Mouse (Mus musculus) left cerebral cortex, adult 11 months (tissue): ENCODE results near the gene Nrxn3.
A peak's percentile ranks its signal among the peaks of the same experiment; 100 is the strongest.

Experiments used
- DNase-seq: peaks from one replicate; pipeline ENCODE4 v3.0.0; 2022; ENCODE audit warnings: low spot score

Gene Nrxn3

GRCm38 (mm10) chr12:89179970-89180666, 457.4 kb downstream of the Nrxn3 start:
- DNase-seq: no peak

GRCm38 (mm10) chr12:89181157-89181561, 458.5 kb downstream of the Nrxn3 start:
- no peak for DNase-seq

GRCm38 (mm10) chr12:89198764-89199525, 476.3 kb downstream of the Nrxn3 start:
- no peak for DNase-seq

- DNase-seq: no peak
Observed at GRCm38 (mm10) chr12:89211608-89212007, 488.9 kb downstream of the Nrxn3 start.

GRCm38 (mm10) chr12:89239826-89240225, 517.1 kb downstream of the Nrxn3 start:
- no peak for DNase-seq

GRCm38 (mm10) chr12:89241554-89241953, 518.9 kb downstream of the Nrxn3 start:
- no peak for DNase-seq

GRCm38 (mm10) chr12:89242476-89242875, 519.8 kb downstream of the Nrxn3 start:
- no peak for DNase-seq

- DNase-seq: no peak
Observed at GRCm38 (mm10) chr12:89255275-89255892, 532.7 kb downstream of the Nrxn3 start.

- no peak for DNase-seq
Observed at GRCm38 (mm10) chr12:89258879-89259278, 536.2 kb downstream of the Nrxn3 start.

- no peak for DNase-seq
Observed at GRCm38 (mm10) chr12:89260076-89260475, 537.4 kb downstream of the Nrxn3 start.

- DNase-seq: no peak
Observed at GRCm38 (mm10) chr12:89262261-89262660, 539.6 kb downstream of the Nrxn3 start.

- no peak for DNase-seq
Observed at GRCm38 (mm10) chr12:89282362-89283343, 560.0 kb downstream of the Nrxn3 start.

- DNase-seq: peak; percentile 17
Observed at GRCm38 (mm10) chr12:89284412-89284811, 561.7 kb downstream of the Nrxn3 start.

GRCm38 (mm10) chr12:89287037-89287436, 564.4 kb downstream of the Nrxn3 start:
- no peak for DNase-seq

GRCm38 (mm10) chr12:89289589-89290274, 567.1 kb downstream of the Nrxn3 start:
- DNase-seq: no peak

- DNase-seq: no peak
Observed at GRCm38 (mm10) chr12:89290736-89291574, 568.3 kb downstream of the Nrxn3 start.

GRCm38 (mm10) chr12:89302011-89302410, 579.3 kb downstream of the Nrxn3 start:
- peak; percentile 72 for DNase-seq

- DNase-seq: no peak
Observed at GRCm38 (mm10) chr12:89310200-89310599, 587.5 kb downstream of the Nrxn3 start.

- DNase-seq: no peak
Observed at GRCm38 (mm10) chr12:89312586-89312985, 589.9 kb downstream of the Nrxn3 start.

GRCm38 (mm10) chr12:89325864-89326560, 603.3 kb downstream of the Nrxn3 start:
- DNase-seq: peak; percentile 7
